Mouse (Mus musculus) yolk sac, embryonic 10.5 days (tissue): ENCODE data around the gene Zbtb20.

Experiments
- DNase-seq: peaks from one replicate; pipeline ENCODE4 v3.0.0-alpha.2; 2017; ENCODE audit warnings: low spot score

Zbtb20 gene

DNA sequence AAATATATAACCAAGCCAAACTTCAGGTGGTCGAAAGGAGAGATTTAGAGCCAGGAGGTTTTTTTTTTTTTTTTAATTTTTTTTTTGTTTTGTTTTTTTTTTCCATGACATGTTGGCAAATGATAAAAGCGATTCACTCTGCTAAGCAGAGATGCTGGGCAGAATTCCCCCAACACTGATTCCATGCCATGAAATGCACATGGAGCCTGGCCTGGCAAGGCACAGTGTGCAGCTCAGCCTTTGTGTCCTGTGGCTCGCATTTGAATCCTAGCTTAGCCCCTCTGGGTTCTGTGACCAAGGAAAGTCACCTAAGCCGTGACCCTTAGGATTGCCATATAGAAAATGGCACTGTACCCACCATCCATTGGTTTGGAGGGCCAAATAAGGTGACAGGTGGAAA is 646.8 kb downstream of the Zbtb20 start:
- no peak for DNase-seq

- DNase-seq: no peak
Observed at GRCm38 (mm10) chr16:43524179-43524578, 648.5 kb downstream of the Zbtb20 start.

GRCm38 (mm10) chr16:43525624-43526023 is 649.9 kb downstream of the Zbtb20 start:
- DNase-seq: no peak

- DNase-seq: no peak
Observed at GRCm38 (mm10) chr16:43528300-43528699, 652.6 kb downstream of the Zbtb20 start.

GRCm38 (mm10) chr16:43531328-43531727 is 655.6 kb downstream of the Zbtb20 start:
- DNase-seq: no peak

DNA sequence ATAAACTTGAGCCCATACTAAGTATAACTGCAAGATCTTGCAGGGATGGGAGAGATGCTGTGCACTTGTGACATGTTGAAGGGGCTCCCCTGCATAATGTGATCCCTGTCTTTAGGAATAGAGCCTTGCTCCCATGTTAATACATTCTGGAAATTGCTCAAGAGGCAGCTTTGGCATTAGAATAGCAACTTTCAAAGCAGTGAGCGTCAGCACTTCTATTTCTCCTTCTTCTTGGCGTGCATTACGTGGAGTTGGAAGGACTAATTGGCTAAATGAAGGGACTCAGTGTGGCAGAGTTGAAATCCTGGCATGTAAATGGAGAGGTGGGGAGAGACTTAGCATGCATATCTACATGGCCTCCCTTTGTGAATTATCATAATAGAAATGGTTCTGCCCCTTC is 658.4 kb downstream of the Zbtb20 start:
- DNase-seq: no peak

- no peak for DNase-seq
Observed at GRCm38 (mm10) chr16:43535912-43536311, 660.2 kb downstream of the Zbtb20 start.

- DNase-seq: no peak
Observed at GRCm38 (mm10) chr16:43537163-43537562, 661.5 kb downstream of the Zbtb20 start.

GRCm38 (mm10) chr16:43539659-43540096 is 664.0 kb downstream of the Zbtb20 start:
- DNase-seq: no peak

DNA sequence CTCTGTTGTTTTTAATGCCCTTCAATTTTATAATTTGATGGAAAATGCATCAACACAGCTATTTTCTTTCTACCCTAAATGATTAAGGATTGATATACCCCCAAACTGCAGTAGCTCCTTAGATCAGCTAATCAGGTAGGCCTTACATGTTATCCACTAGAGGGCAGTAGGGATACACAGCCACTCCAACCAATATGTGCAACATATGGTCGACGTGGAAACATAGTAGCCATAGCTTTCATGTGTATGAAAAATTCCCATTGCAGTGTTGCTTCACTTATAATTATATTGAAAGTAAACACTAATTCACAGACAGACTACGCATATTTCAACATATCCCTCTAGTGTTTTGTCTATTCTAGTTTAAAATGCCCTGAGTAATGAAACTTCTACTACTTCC is 664.4 kb downstream of the Zbtb20 start:
- DNase-seq: no peak

DNA sequence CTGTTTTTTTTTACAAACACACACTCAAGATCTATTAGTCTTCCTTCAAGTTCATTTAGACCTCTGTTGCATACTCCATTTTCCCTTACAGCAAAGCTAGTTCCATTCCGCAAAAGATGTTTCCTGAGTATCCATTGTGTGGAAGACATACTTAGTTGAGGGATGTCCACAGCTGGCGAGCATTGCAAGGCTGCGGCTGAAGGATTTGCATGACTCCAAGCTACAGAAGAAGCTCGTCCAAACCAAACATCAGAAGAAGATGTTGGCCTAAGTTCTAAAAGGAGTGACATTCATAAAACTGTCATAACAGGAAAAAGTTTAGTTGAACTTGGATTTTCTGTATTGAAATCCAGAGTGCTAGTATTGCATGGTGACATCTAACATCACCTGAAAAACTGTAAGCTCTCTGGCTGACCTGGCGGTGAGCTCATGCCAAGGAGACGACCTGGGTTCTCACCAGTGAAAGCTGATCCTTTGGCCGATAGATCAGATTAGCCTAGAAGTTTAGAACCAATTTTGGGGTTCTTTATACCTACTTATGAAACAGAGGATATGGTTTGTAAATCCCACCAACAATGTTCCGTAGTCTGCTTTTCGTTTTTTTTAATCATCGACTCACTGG is 665.0 kb downstream of the Zbtb20 start:
- DNase-seq: no peak

- no peak for DNase-seq
Observed at GRCm38 (mm10) chr16:43545261-43545660, 669.6 kb downstream of the Zbtb20 start.

- no peak for DNase-seq
Observed at GRCm38 (mm10) chr16:43547323-43548180, 671.9 kb downstream of the Zbtb20 start.

- no peak for DNase-seq
Observed at GRCm38 (mm10) chr16:43548774-43549173, 673.1 kb downstream of the Zbtb20 start.

DNA sequence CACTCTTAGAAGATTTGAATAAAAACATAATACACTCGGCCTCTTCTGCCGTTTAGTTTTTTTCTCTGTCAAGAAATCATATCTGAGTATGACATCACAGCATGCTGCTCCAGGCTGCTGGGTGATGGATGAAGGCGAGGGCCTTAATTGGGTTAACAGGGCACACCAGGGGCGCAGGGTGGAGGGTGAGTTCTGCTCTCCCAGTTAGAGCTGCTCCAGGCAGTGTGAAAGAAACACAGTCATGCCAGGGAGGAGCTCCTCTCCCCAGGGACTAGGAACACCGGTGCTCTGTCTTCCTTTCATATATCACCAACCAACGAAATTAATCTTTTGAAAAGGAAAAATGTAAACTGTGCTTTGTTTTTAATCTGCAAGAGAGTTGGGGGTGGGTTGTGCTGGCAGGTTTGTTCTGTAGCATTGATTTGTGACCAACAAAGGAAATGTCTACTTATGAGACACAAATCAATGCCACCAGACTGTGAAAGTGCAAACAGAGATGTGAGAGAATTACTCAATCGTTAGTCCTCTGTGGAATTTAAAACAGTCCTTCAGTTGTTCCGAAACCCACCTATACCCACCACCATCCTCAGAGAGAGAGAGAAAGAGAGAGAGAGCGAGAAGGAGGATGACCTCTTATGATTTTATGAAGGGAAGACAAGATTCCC is 673.9 kb downstream of the Zbtb20 start:
- DNase-seq: no peak

GRCm38 (mm10) chr16:43552443-43552842 is 676.8 kb downstream of the Zbtb20 start:
- DNase-seq: no peak

GRCm38 (mm10) chr16:43557385-43557784 is 681.7 kb downstream of the Zbtb20 start:
- no peak for DNase-seq

DNA sequence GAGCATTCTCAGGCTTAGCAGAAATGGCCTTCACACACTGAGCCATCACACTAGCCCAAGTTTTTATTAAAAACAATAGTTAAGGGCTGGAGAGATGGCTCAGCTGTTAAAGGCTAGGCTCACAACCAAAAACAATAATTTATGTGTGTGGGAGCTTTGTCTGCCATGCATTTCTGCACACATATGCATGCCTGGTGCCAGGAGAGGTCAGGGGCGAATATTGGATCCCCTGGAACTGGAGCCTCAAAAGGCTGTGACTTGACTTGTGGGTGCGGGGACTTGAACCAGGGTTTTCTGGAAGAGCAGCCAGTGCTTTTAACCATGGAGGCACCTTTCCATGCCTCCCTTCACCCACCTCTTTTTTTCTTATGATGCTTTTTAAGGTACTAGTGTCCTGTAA is 685.6 kb downstream of the Zbtb20 start:
- no peak for DNase-seq

DNA sequence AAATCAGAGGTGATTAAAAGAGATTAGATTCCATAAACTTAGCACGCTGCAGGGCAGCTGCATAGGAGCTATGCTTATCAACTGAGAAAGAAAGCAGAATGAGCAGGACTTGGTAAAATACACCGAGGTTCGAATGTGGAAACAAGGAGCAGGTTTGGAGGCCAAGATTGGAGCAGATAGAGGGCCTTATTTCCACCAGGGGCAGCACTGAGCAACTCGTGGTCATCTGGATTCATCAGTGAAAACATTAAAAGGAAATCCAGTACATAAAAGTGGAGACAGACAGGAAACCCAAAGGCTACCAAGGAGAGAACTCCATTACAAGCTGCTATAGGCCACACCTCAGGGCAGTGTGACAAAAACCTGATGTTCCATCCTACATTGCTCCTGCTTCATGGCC is 686.3 kb downstream of the Zbtb20 start:
- no peak for DNase-seq

DNA sequence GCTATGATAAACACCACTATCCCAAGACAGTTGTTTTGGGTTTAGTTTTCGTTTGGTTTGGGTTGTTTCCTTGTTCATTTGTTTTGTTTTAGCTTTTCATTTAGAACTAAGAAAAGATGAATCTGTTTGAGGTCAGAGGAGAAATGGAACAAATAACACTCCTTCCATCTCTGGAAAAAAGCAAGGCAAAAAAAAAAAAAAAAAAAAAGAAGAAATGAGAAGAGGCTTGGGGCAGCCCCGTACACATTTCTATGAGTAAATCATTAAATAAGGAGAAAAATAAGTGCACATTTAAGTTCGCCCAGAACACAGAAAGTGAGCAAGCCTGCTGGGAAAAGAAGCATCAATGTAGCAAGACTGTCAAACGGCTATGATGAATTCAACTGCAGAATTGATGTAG is 690.2 kb downstream of the Zbtb20 start:
- no peak for DNase-seq

DNA sequence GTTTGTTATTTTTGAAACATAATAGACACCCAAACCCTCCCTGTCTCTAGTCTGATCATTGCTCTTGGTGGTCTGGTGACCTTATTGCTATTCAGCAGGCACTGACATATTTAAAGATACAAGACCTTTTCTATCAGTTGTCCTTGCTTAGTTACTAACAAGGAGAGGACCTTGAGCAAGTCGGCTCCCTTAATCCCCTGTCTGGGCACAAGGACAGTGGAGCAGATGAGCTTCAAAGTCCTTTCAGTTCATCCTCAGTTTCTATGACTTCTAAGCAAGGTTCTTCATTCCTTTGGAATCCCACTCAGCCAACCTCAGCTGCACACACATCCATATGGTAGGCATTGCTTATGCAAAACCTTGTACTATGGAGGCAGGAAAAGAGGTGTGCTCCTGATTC is 690.8 kb downstream of the Zbtb20 start:
- no peak for DNase-seq

GRCm38 (mm10) chr16:43571376-43572081 is 695.8 kb downstream of the Zbtb20 start:
- no peak for DNase-seq
